Mouse (Mus musculus): ENCODE results near the gene Fsip2. TPM values are rescaled to one million over a fixed set of nuclear protein-coding genes. Genes with fewer than 3 reads are reported as not detected.

Fsip2 gene
- total RNA-seq (2023), result not detected

GRCm38 (mm10) chr2:82943472-82943871 lies at the start of gene Fsip2:
Fsip2 (plus strand) TSS chr2:82943634.

